Mouse (Mus musculus) lung, postnatal 4 days (tissue): Measurements from ENCODE around the gene Lrrn4.

Experiments
- DNase-seq, 2 experiments: peaks; one replicate each; pipeline ENCODE4 v3.0.0; 2021

Lrrn4 gene

GRCm38 (mm10) chr2:132870286-132870685 lies 10.4 kb downstream of the Lrrn4 start:
- no peak for DNase-seq

- no peak for DNase-seq
These were observed 11.0 kb downstream of the Lrrn4 start for GRCm38 (mm10) chr2:132869682-132870081.

GRCm38 (mm10) chr2:132867521-132867920 lies 13.2 kb downstream of the Lrrn4 start:
- no peak for DNase-seq

- no peak for DNase-seq
These were observed 17.4 kb downstream of the Lrrn4 start for GRCm38 (mm10) chr2:132863325-132863724.

GRCm38 (mm10) chr2:132861456-132861855 lies 19.2 kb downstream of the Lrrn4 start:
- no peak for DNase-seq

GRCm38 (mm10) chr2:132860435-132860834 lies 20.3 kb downstream of the Lrrn4 start:
- DNase-seq, result no peak

GRCm38 (mm10) chr2:132856333-132856732 lies 24.4 kb downstream of the Lrrn4 start:
- no peak for DNase-seq

- no peak for DNase-seq
These were observed 27.6 kb downstream of the Lrrn4 start for GRCm38 (mm10) chr2:132853051-132853450.

- no peak for DNase-seq
These were observed 31.6 kb downstream of the Lrrn4 start for GRCm38 (mm10) chr2:132849141-132849540.

GRCm38 (mm10) chr2:132848361-132848760 lies 32.3 kb downstream of the Lrrn4 start:
- DNase-seq, result no peak

- DNase-seq, result no peak
These were observed 33.1 kb downstream of the Lrrn4 start for GRCm38 (mm10) chr2:132847581-132847980.

GRCm38 (mm10) chr2:132846407-132847358 lies 34.0 kb downstream of the Lrrn4 start, which contains the start of gene Crls1:
Crls1 (plus strand) TSS chr2:132846666.
- peak; percentile 96 to 98 for DNase-seq

- no peak for DNase-seq
These were observed 39.6 kb downstream of the Lrrn4 start for GRCm38 (mm10) chr2:132841071-132841470.
